Mouse (Mus musculus): Measurements from ENCODE around the gene Zfp872. TPM values are rescaled to one million over a fixed set of nuclear protein-coding genes. Genes with fewer than 3 reads are reported as not detected.

The Zfp872 gene
- total RNA-seq, 1 experiment from 2014 or later, result not detected

Other genes with a start within 250 kb of the Zfp872 start
- gene Swsap1, start 232.3 kb upstream of the Zfp872 start, total RNA-seq (2017), result 3.7 and 6.9 TPM in 2 replicates
- gene Epor, start 224.6 kb upstream of the Zfp872 start, total RNA-seq (2017), result 11.0 and 22.8 TPM in 2 replicates
- gene Rgl3, start 198.6 kb upstream of the Zfp872 start, total RNA-seq (2017), result not detected in 2 replicates
- gene Ccdc151, start 185.5 kb upstream of the Zfp872 start, total RNA-seq (2017), result not detected in 2 replicates
- gene Prkcsh, start 185.3 kb upstream of the Zfp872 start, total RNA-seq (2017), result 117 and 121 TPM in 2 replicates
- not detected in 2 replicates for gene Elavl3, start 136.1 kb upstream of the Zfp872 start, total RNA-seq (2017)
- gene Gm49318, start 116.8 kb upstream of the Zfp872 start, total RNA-seq (2017), result not detected in 2 replicates
- gene Zfp653, start 116.7 kb upstream of the Zfp872 start, total RNA-seq (2017), result 5.7 and 7.9 TPM in 2 replicates
- gene Ecsit, start 102.7 kb upstream of the Zfp872 start, total RNA-seq (2017), result 16.6 and 23.6 TPM in 2 replicates
- gene Cnn1, start 88.9 kb upstream of the Zfp872 start, total RNA-seq (2017), result not detected in 2 replicates
- gene Elof1, start 70.9 kb upstream of the Zfp872 start, total RNA-seq (2017), result 35.3 and 38.1 TPM in 2 replicates
- 1.4 and 3.8 TPM in 2 replicates for gene Acp5, start 52.4 kb upstream of the Zfp872 start, total RNA-seq (2017)
- gene Pigyl, start 31.2 kb upstream of the Zfp872 start, total RNA-seq (2017), result 16.3 and 34.4 TPM in 2 replicates
- 38.4 and 41.9 TPM in 2 replicates for gene Zfp809, start 37.6 kb downstream of the Zfp872 start, total RNA-seq (2017)
- gene Zfp599, start 71.8 kb downstream of the Zfp872 start, total RNA-seq (2017), result 10.6 and 14.0 TPM in 2 replicates
- 13.1 and 20.7 TPM in 2 replicates for gene Zfp810, start 119.6 kb downstream of the Zfp872 start, total RNA-seq (2017)
- 49.2 and 53.5 TPM in 2 replicates for gene Anln, start 201.1 kb downstream of the Zfp872 start, total RNA-seq (2017)
- gene 9530077C05Rik, start 223.4 kb downstream of the Zfp872 start, total RNA-seq (2017), result 5.2 and 11.0 TPM in 2 replicates

Data from common myeloid progenitor, adult 5-6 weeks (primary cell).